Mouse (Mus musculus): ENCODE results near the gene Tdg.
A peak's percentile ranks its signal among the peaks of the same experiment; 100 is the strongest.
"Not testable (repeated sequence)": the region's sequence is repeated elsewhere in the genome, so short reads cannot be mapped to it uniquely, and the experiment has no call there.

The Tdg gene

DNA sequence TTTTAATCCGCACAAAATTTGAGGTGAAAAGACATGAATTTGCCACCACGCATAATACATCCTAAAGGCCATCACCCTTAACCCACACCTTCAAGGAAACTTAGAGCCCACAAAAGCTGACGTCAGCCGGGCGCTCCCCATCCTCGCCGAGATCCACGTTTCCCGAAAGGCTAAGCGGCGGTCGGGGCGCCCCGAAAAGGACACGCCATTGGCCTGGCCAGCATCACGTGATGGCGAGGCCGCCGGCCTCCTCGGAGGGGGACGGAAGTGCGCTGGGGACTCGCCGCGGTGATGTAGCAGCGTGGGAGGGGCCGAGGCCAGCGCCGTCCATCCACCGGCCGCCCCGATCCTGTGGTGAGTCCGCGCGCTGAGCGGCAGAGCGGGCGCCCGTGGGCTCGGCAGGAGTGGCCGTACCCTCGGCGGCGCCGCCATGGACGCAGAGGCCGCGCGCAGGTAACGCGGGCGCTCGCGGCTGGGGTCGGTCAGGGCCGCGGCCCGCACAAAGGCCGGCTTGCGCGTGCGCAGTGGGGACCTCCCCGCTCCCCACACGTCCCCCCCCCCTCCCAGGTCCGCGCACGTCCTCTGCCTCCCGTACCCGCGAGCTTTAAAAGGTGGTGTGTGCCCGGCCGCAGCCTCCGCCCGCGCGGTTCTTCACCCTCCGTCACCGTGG is at the start of gene Tdg:
Tdg (plus strand) TSS at position 243 of the 670 bp plus-strand sequence.
- peak; percentile 88 to 90 for DNase-seq

DNA sequence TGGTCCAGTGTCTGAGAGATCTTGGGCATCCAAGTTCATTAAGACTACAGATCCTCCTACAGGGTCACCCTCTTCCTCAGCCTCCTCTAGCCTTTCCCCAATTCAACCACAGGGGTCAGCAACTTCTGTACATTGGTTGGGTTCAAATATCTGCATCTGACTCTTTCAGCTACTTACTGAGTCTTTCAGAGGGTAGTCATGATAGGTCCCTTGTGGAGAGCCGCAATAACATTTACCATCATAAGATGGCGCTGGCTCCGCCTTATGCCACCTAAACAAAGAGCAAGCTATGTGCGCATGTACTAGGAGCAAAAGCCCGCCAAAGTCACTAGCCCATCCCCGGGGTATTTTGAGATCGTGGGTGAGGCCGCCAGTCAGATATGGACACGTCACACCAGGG is 40.0 kb upstream of the Tdg start:
- peak; percentile 1 for DNase-seq

DNA sequence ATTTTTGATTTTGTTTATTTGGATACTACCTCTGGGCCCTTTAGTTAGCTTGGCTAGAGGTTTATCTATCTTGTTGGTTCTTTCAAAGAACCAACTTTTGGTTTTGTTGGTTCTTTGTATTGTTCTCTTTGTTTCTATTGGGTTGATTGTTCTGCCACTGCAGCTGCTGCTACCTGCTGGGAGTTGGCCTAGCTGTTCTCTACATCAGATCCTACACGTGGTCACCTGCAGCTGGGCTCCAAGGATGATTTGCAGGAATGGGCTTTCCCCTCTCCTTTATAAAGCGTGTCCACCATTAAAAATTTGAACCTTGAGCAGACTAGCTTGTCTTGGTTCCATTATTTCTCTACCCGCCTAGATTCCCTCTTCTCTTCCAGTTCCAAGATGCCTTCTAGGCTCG is 35.2 kb upstream of the Tdg start:
- not testable (repeated sequence) for DNase-seq

DNA sequence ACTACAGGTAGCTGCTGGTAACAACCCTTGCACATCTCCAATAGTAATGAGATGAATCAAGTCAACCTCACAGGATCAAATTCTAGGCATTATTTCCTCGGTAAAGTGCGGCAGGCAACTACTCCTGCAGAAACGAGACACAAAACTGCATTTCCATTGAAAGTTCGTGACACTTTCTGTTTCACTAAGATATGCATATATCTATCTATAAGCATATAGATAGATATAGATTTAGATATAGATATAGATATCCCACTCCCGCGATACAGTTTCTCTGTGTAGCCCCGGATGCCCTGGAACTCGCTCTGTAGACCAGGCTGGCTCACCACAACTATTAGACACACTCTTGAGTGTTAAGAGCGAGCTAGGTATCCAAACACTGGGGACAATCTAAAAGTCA is 7.4 kb upstream of the Tdg start:
- no peak for DNase-seq

DNA sequence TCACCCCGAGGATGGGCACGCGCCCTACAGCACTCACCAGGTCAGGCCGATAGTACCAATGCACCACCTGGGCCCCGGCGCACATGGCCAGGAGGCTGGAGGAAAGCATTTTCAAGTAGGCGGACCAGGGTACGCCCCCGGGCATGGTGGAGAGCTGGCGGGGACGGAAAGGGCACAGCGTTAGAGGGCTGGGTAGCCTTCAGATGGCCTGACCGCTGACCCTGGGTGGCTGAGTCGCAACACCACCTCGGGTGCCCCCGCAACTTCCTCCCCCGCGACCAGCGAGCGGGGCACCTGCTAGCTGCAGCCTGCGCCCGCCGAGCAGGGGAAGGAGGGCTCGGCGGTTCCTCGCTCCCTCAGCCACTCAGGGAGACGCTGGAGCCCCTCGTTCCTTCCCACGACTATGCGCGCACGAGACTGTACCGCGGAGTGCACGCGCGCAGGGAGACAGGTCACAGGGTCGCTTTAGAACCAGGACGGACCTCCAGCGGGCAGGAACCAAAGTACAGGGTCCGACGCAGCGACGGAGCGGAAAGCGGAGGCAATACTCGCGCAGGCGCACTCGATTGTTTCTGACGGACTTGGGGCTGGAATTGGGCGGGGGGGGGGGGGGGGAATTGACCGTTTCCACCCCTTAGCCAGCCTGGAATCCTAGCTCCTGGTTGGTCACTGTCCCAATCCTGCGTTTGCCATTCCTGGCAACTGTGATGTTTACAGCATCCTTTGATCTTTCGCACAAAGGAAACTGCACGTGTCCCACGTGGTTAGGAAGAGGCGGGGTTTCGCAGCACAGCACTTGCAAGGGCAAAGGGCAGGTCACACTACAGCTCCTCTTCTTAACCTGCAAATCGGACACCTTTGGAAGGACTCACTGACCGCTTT is 6.7 kb upstream of the Tdg start, which contains the start of gene 1190007I07Rik:
1190007I07Rik (minus strand) TSS at position 558 of the 882 bp plus-strand sequence.
- DNase-seq = peak; percentile 86

DNA sequence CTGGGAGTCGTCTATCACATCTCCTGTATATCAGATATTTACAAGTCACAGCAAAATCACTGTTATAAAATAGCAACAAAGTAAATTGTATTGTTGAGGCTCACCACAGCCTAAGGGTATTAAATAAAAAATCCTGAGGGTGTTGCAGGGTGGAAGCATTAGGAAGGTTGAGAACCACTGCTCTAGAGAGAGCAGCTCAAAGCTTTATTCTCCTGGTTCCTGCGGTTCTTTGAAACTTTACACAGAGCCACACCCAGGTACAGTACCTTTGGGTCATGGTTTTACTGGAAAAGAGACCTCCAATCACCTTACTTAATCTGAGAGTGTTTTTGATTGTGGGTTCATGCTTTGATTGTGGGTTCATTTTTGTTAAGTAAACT is 6.1 kb upstream of the Tdg start:
- DNase-seq = not testable (repeated sequence)

DNA sequence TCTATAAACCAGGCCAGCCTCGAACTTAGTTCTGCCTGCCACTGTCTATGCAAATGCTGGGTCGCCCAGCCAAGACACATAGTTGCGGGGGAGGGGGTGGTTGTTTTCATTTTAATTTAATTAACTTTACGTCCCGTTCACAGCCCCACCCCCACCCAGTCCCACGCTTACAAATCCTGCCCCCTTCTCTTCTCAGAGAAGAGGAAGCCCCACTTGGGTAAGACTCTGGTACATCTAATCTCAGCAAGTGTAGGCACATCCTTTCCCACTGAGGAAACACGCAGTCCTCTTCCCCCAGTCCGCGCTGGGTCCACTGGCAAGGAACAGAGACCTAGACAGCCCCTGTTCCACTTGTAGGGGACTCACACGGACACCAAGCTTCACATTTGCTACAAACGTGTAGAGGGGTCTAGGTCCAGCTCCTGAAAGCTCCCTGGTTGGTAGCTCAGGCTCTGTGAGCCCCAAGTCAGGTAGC is 480 bp upstream of the Tdg start:
- peak; percentile 71 to 77 for DNase-seq

DNA sequence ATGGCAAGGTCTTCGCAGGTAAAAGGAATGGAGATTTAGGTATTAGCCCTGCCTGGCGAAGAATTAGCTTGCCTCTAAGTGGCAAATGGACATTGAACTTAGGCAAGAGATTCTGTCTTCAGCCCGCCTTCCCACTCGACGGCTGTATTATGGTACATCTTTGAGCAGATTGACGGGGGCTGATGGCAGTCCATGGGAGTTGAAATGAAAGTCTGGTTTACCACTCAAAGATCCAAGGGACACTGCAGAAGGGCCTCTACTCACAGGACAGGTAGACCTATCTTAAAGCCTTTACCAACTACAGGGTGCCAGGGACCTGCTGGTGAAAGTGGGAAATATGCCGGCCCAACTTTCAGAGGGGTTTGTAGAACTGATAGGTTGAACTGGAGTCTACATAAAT is 869 bp downstream of the Tdg start:
- peak in 1 of 2 experiments; percentile 13 for DNase-seq

DNA sequence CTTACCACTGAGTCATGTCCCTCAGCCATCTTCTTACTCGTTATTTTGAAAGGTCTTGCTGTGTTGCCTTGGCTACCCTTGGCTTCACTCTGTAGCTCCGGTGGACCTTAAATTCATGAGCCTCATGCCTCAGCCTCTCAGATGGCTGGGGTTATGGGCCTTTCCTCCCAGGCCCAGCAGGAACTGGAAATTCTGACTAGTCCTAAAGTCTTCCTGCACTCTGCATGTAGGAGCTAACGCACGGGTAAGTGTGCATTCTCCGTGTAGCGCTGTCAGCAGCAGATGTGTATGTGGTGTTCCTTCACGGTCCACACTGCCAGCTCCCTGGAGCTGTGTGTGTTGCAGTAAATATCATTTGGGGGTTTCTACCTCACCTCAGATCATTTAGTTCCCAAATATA is 1.5 kb downstream of the Tdg start:
- no peak for DNase-seq

DNA sequence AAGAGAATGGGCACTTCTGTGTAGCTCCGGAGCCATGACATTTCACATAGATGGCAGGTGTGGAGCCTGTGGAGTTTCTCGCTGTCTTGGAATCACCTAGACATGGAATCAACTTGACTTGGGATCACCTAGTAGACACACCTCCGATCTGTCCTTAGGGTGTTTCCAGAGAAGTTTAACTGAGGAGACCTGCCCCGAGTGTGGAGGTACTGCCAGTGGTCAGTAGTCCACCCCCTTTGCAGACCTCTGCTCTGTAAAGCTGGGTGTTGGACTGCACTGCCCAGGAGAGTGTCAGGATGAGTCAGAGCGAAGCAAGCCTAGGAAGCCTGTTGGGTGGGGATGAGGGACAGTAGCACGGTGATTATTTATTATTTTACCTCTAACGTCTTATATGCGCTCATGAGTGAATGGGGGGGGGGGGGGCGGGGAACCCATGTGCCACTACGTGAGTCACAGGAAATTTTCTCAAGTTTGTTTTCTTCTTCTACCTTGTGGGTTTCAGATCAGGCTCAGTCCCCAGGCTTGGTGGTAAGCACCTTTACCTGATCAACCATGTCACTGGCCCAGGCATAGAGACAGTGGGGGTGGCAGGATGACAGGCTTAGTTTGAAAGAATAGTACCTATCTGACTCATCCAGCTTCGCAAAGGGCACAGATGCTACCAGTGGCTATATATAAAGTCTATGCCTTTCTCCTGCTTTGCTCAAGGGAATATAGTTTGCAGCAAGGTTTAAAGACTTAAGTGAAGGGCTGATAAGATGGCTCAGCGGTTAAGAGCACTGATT is 3.1 kb downstream of the Tdg start:
- DNase-seq = no peak

DNA sequence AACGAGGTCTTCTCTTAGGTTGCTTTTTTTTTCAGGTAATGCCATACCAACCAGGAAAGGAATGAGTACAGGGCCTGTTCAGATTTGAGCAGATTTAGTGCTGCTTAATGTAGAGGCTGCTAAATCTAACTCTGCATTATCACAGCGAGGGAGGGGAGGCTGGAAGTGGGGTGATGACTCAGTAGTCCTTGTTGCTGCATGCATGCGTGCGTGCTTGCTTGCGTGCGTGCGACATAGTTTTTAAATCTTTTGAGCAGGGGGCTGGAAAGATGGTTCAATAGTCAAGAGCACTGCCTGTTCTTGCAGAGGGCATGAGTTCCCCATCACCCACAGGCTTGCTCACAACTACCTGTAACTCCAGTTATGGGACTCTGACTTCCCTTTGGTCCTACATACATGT is 4.7 kb downstream of the Tdg start:
- DNase-seq = no peak

DNA sequence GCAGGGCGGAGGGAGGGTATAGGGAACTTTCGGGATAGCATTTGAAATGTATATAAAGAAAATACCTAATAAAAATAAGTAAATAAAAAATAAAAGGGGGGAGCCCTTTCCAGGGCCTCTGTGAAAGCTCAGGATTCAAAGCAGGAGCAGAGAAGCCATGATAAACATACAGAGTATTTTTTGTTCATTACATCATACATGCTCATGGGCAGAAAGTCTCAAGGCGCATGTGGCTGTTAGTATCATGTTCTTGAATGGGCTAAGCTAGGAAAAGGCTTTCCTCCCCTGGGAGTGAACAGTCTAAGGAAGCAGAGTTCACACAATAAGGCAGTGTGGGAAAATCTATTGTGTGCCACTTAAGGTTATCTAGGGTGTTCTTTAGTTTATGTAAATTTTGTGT is 6.7 kb downstream of the Tdg start:
- no peak for DNase-seq

DNA sequence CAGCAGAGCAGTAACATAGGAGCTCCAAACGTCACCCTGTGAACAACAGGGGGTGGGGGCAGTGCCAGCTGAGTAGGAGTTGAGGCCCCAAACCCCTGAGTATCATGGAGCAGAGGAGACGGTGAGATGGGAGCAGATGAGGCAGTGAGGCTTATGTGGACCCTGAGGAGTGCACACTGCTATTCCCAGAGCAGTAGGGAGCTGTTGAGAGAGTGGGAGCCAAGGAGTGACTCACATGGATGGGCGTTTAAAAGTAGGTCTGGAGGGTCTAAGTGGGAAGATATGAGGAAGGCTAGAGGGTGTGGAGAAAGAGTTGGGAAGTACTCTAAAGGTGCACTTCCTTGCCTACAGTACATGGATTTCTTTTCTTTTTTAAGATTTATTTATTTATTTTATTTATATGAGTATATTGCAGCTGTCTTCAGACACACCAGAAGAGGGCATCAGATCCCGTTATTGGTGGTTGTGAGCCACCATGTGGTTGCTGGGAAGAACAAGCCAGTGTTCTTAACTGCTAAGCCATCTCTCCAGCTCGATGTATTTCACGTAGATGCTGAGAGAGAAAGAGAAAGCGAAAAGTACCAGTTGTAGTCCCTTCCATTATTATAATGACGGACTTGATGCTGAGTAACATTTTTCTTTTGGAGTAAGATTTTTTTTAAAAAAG is 9.5 kb downstream of the Tdg start:
- no peak for DNase-seq

DNA sequence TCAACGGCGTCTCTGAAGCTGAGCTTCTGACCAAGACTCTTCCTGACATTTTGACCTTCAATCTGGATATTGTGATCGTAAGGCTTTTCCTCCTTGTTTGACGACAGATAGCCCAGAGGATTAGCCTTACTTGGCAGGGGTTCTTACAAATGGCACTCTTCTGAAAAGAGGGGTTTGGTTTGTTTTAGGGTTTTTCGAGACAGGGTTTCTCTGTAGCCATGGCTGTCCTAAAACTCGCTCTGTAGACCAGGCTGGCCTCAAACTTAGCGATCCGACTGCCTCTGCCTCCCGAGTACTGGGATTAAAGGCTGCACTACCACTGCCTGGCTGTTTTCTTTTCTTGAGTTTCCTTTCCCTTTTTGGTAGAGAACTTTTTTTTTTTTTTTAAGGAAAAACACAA is 11.9 kb downstream of the Tdg start:
- no peak for DNase-seq

DNA sequence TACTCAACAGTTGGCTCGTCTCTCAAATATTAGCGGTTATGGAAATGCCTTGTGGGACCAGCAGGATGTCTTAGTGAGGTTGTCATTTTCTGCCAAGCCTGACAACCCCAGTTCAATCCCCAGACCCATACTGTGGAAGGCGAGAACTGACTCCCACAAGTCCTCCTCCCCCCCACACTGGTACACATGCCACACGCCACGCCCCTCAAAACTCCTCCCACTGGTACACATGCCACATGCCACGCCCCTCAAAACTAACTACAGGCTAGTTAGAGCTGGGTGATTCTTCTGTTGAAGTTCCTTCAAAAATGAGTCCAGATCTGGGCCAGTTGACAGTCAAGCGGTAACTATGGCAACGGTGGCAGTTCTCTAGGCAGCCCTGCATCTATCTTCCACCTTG is 16.5 kb downstream of the Tdg start:
- DNase-seq = no peak

DNA sequence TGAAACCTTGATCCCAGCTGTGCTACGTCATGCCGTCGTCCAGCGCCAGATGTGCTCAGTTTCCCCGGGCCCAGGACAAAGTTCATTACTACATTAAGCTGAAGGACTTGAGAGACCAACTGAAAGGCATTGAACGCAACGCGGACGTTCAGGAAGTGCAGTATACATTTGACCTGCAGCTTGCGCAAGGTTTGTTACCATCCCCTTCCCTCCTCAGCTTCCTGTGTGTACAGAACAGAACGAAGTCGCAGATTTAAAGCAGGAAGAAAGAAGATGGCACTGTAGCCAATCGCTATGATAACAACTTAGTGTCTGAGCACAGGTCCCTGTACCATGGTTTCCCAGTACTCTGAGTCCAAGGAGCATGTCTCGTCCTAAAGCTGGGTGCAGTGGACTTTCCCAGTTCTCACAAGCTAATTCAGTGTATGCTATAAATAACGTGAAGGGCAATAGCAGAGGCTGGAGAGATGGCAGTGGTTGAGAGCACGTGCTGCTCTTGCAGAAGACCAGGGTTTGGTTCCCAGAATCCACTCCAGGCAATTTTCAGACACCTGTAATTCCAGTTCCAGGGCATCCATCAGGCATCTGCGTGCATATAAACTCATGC is 17.7 kb downstream of the Tdg start:
- no peak for DNase-seq

DNA sequence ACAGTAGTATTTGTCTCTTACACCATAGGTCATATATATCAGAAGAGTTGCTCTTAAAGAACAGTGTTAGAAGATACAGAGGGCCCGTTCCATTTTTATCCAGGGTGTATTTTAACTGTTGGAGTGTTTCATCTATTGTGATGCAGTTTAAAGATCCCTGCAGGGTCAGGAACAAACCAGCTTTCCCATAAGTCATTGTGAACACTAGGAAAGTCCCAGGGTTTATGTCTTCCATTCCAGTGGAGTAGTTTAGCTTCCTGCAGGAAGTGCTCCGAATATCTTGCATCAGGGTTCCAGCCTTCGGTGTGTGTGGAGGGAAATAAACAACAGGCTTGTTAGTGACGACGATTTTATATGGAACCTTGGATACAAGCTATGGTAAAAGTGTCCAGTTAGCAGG is 21.6 kb downstream of the Tdg start:
- DNase-seq = no peak

DNA sequence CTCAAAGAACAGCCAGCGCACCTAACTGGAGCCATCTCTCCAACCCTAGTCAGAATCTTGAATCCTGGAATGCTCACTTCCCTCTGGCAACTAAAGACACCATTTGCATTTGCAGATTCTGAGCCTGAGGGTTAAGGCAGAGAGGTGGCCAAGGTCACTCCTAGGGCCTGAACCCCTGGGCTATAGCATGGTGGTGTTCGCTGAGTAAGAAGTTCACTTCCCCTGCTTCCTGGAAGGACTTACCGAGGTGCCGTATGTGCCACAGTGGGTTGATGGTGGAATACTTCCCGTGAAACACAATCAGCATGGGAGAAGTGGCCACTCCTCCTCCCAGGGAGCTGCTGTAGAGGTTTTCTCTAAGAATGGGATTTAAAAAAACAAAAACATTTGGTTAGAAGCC is 23.0 kb downstream of the Tdg start:
- no peak for DNase-seq

DNA sequence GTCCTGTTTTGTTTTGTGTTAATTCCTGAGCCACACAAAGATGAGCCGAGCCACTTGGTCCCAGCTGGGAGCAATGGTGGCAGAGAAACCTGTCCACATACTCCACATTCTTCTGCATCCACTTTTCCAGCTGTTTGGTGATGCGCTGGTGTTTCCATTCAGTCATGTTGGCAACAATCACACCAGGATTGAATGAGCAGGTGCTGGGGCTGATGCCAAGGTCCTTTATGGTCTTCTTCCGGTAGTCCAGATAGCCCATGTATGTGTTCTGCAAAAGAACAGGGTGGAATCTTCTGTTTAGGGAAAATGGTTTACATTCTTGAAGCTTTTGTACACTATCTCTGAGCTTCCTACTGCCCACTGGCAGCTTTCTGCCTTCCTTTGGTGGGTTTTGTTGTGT is 25.0 kb downstream of the Tdg start:
- no peak for DNase-seq

DNA sequence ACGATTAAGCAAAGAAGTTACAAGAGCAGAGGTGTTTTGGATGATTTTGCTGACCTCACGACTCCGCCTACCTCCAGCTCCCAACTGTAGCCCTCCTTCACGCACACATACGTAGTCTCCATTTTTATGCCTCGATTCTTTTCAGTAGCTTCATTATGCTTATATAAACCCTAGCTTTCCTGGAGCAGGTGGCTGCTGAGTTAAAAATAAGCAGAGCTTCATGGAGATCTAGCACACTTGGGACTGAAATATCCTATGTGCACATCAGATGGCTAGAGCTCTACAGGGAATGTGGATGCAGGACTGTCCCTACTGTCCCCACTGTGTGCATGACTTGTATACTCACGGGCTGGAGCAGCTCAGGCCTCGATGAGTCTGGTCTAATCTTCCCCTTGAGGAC is 32.2 kb downstream of the Tdg start:
- no peak for DNase-seq

DNA sequence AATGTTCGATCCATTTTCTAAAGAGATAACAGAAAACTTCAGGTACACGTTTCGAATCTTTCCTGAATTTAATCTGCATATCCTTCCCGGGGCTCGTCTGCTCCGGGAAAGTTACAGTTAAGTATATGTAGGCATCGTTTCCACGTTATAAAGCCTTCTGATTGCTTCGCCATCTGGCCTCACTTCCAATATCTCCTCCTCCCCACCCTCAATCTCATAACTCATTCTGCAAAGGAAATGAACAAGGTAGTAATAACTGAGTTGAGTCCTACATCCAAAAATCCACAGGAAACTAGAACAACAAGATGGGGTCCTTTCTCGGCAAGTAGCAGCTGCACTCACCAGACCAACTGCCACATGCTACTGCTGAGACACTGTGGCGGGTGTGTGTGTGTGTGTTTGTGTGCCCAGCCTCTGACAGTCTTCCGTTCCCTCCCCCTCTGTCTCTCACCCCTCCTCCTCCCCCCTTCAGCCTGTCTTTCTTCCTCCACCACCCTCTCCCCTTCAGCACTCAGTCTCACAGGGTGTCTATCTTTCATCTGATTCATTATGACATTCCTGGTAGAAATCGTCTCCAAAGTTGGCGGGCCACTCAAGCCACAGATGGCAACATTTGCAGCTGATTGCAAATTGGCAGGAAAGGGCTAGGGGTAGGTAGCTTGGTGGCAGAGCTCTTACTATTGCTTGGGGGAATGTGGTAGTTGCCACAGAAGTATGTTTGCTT is 32.8 kb downstream of the Tdg start:
- DNase-seq = no peak

DNA sequence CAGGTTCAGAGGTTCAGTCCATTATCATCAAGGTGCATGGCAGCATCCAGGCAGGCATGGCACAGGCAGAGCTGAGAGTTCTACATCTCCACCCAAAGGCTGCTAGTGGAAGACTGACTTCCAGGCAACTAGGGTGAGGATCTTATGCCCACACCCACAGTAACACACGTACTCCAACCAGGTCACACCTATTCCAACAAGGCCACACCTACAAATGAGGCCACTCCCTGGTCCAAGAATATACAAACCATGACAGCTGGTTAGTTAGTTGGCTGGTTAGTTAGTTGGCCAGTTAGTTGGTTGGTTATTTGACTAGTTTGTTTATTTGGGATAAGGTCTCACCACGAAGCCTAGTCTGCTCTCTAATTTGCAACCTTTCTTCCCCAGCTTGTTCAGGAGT is 33.7 kb downstream of the Tdg start:
- DNase-seq = no peak

Measured in B cell, adult 2 months (primary cell).